Mouse (Mus musculus): Measurements from ENCODE around the gene Olfr1135. TPM values are rescaled to one million over a fixed set of nuclear protein-coding genes. Genes with fewer than 3 reads are reported as not detected.

Olfr1135 gene
- not detected for total RNA-seq (2021)
- long read RNA-seq, experiment 1: 0 reads
- long read RNA-seq, experiment 2: 0 reads

GRCm38 (mm10) chr2:87673564-87673963, at the start of gene Olfr1135:
Olfr1135 (minus strand) TSS chr2:87673664.
- DNase-seq: no peak

GRCm38 (mm10) chr2:87713079-87713478, 39.6 kb upstream of the Olfr1135 start, which contains the start of gene Olfr1137:
Olfr1137 (minus strand) TSS chr2:87713179.
- no peak for DNase-seq

- no peak for DNase-seq
These were observed 20.4 kb upstream of the Olfr1135 start, which contains the start of gene Olfr1136 for GRCm38 (mm10) chr2:87693847-87694246. Olfr1136 (minus strand) TSS chr2:87693947.

- no peak for DNase-seq
These were observed 15.1 kb downstream of the Olfr1135 start, which contains the start of gene Olfr1134 for GRCm38 (mm10) chr2:87658360-87658759. Olfr1134 (minus strand) TSS chr2:87658460.

GRCm38 (mm10) chr2:87647274-87647673, 26.2 kb downstream of the Olfr1135 start, which contains the start of gene Olfr1133:
Olfr1133 (minus strand) TSS chr2:87647374.
- DNase-seq: no peak

- no peak for DNase-seq
These were observed 31.0 kb downstream of the Olfr1135 start for GRCm38 (mm10) chr2:87642441-87642840.

- DNase-seq: no peak
These were observed 36.0 kb downstream of the Olfr1135 start, which contains the start of gene Olfr1132 for GRCm38 (mm10) chr2:87637435-87637834. Olfr1132 (minus strand) TSS chr2:87637535.

- no peak for DNase-seq
These were observed 46.7 kb downstream of the Olfr1135 start, which contains the start of gene Olfr1131 for GRCm38 (mm10) chr2:87626804-87627203. Olfr1131 (plus strand) TSS chr2:87627104.

Other genes with a start within 250 kb of the Olfr1135 start
- not detected for gene Olfr1124, start 243.4 kb downstream of the Olfr1135 start, total RNA-seq (2021)
- not detected for gene Olfr1126, start 219.7 kb downstream of the Olfr1135 start, total RNA-seq (2021)
- gene Pramel7, start 176.6 kb downstream of the Olfr1135 start, total RNA-seq (2021): not detected
- not detected for gene Pramel6, start 167.1 kb downstream of the Olfr1135 start, total RNA-seq (2021)
- not detected for gene Olfr153, start 141.9 kb downstream of the Olfr1135 start, total RNA-seq (2021)
- gene Olfr1128, start 128.1 kb downstream of the Olfr1135 start, total RNA-seq (2021): not detected
- gene Olfr1129, start 99.8 kb downstream of the Olfr1135 start, total RNA-seq (2021): not detected
- gene Olfr1130, start 67.5 kb downstream of the Olfr1135 start, total RNA-seq (2021): not detected
- gene Olfr1131, start 46.6 kb downstream of the Olfr1135 start, total RNA-seq (2021): not detected
- gene Olfr1132, start 36.1 kb downstream of the Olfr1135 start, total RNA-seq (2021): not detected
- gene Olfr1133, start 26.3 kb downstream of the Olfr1135 start, total RNA-seq (2021): not detected
- gene Olfr1134, start 15.2 kb downstream of the Olfr1135 start, total RNA-seq (2021): not detected
- not detected for gene Olfr1136, start 20.3 kb upstream of the Olfr1135 start, total RNA-seq (2021)
- not detected for gene Olfr1137, start 39.5 kb upstream of the Olfr1135 start, total RNA-seq (2021)
- not detected for gene Olfr1138, start 66.3 kb upstream of the Olfr1135 start, total RNA-seq (2021)
- not detected for gene Olfr1140, start 70.1 kb upstream of the Olfr1135 start, total RNA-seq (2021)
- not detected for gene Olfr1141, start 80.3 kb upstream of the Olfr1135 start, total RNA-seq (2021)
- gene Olfr152, start 105.8 kb upstream of the Olfr1135 start, total RNA-seq (2021): not detected
- not detected for gene Olfr1143, start 126.9 kb upstream of the Olfr1135 start, total RNA-seq (2021)
- gene Olfr1145, start 136.2 kb upstream of the Olfr1135 start, total RNA-seq (2021): not detected
- not detected for gene Olfr1148, start 156.9 kb upstream of the Olfr1135 start, total RNA-seq (2021)
- gene Olfr1150-ps1, start 170.3 kb upstream of the Olfr1135 start, total RNA-seq (2021): not detected
- gene Olfr1151, start 182.2 kb upstream of the Olfr1135 start, total RNA-seq (2021): not detected
- gene Olfr1152, start 192.8 kb upstream of the Olfr1135 start, total RNA-seq (2021): not detected
- gene Olfr1153, start 221.3 kb upstream of the Olfr1135 start, total RNA-seq (2021): not detected
- gene Olfr1154, start 231.5 kb upstream of the Olfr1135 start, total RNA-seq (2021): not detected